Mouse (Mus musculus) left cerebral cortex, postnatal 4 days (tissue): Measurements from ENCODE around the gene Adam15. TPM values are rescaled to one million over a fixed set of nuclear protein-coding genes. Genes with fewer than 3 reads are reported as not detected.

Experiments
- DNase-seq: peaks from one replicate; pipeline ENCODE4 v3.0.0-alpha.2; 2022
- intact Hi-C: fragments of 180-260 bp; cut with DNase I; formaldehyde crosslinking; loops from one replicate; pipeline ENCODE4 v1.15.1; 2025
- total RNA-seq, 2 experiments: library from RNA; stranded (reverse); gene quantifications; 2 replicates each; pipeline ENCODE4 v1.2.3; 2021

Gene Adam15
- total RNA-seq, result 10 to 100 TPM; 84.1 to 91.0 TPM

DNA sequence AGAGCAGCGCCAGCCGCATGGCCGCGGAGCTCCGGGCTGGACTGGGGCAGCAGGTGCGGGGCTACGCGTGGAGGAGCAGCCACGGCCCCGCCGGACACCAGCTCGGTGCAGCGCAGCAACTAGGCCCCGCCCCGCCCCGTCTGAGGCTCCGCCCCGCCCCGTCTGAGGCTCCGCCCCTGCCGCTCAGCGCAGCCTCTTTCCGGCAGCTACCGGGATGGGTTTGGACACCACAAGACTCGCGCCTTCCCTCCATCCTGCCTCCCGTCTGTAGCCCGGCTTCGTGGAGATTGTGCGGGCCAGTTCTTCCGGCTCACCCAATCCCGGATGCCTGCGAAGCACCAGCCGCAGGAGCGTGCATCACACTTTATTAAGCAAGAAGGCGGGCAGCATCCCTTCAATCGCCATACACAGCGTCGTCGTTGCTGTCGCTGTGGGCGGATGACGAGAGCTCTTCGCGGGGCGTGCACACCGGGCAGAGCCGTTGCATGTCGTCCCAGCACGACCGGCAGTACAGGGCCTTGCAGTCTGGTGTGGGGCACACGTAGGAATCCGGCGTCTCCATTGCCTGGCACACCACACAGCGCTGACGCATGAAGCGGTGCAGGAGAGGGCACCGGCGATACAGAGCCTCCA, at the start of gene Adam15:
Gene Adam15 (minus strand): TSS at position 128 of the 633 bp plus-strand sequence.
- intact Hi-C loops, result no loop called here
- DNase-seq, result peak; percentile 90

GRCm38 (mm10) chr3:89396654-89397005, 46.8 kb upstream of the Adam15 start:
- DNase-seq, result no peak
- intact Hi-C loops, result no loop called here

GRCm38 (mm10) chr3:89395806-89396653, 46.2 kb upstream of the Adam15 start:
- peak; percentile 63 for DNase-seq
- intact Hi-C loops, result no loop called here

DNA sequence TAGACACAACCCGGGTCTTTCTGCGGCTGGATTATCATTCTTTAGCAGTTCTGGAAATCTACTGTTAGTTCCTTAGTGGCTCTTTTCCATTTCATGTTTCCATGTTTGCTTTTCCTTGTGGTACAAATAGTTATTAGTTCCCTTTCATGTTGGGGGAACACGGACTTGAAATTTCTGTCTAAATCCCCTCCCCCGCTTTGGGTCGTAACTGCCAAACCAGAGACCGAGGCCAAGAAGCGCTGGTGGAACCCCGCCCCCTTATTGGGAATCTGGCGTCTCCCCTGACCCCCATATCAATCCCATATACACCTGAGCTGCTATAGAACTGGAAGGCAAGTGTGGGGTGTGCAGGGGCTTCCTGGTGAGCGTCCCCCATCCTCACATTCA, 45.6 kb upstream of the Adam15 start:
- DNase-seq, result no peak
- intact Hi-C loops, result no loop called here

GRCm38 (mm10) chr3:89394894-89395256, 45.1 kb upstream of the Adam15 start:
- peak; percentile 90 for DNase-seq

DNA sequence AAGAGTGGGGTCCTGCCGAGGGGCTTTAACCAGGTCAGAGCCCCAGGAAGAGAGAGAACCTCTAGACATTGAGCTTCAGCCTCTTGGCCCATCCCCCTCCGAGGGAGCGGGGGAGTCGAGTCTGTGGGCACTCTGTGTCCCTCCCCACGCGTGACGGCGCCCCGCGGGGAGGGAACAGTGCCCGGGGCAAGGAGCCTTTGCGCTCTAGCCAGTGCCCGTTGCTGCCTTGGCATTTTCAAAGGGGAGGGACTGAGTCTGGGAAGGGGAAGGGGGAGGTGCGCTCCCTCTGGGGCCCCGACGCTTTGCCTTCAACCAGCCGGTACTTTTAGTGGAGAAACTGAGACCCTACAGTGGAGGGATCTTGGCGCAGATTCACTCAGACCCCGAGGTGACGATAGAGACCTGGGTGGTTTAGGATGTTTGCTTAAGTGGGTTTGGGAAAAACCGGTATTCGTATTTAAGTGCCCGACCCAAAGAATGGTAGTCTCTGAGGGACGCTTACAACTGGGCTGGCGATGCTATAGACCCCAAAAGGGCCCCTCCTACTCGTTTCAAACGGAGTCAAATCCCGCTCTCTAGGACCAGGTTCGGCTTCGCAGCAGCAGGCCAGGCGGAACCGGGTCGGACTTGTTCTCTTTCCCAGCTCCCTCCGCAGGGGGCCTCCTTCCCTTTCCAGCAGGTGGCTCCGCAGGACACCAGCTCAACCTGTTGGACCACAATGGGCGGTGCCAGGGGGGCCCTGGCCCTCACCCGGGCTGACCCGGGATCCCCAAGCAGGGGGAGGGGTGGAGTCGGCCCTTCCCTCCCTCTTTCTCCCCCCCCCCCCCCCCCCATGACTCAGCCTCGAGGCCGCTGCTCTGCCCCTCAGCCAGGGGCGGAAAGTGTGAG, 44.5 kb upstream of the Adam15 start, which contains the start of gene Zbtb7b:
Gene Zbtb7b (minus strand): TSS at position 771 of the 888 bp plus-strand sequence.
- DNase-seq, result peak; percentile 76
- intact Hi-C loops, result no loop called here

More at GRCm38 (mm10) chr3:89394894-89395256, 45.1 kb upstream of the Adam15 start:
- intact Hi-C loops, result no loop called here

DNA sequence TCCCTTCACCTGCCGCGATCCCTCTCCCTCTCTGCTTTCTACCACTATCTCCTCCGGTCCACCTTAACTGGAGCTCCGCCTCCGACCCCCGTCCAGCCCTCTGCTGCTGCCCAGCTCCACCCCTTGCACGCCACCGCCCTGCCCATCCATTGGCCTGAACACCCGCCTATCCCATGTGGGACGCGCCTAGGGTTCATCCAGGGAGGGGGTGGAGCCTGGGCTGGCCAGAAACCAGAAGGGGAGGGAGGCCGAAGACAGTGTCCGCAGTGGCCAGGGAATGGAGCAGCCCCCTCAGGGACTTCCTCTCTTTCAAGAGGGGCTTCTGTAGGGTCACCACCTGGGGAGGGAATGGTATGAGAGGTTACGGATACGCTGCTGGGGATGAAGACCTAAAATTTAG, 43.8 kb upstream of the Adam15 start:
- intact Hi-C loops, result no loop called here
- DNase-seq, result peak; percentile 99

DNA sequence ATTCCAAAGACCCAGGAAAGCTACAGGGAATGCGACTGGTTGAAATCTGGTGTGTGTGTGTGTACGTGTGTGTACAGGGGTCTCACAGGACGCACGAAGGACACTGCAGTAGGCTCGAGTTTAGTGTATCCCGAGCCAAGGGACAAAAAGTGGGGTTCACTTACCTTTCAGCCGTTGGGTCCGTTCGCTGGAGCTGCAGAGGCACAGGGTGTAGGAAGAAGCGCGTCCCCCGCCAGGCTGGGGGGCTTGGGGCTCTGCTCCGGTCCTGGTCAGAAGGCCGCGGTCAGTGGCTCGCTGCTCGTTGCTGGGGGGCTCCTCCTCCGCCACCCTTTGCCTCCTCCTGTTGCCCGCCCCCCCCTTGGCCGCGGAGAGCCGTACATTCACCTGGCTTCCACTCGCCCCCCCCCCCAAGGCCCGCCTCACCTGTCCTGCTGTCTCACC, 43.1 kb upstream of the Adam15 start:
- intact Hi-C loops, result no loop called here
- DNase-seq, result peak; percentile 21

DNA sequence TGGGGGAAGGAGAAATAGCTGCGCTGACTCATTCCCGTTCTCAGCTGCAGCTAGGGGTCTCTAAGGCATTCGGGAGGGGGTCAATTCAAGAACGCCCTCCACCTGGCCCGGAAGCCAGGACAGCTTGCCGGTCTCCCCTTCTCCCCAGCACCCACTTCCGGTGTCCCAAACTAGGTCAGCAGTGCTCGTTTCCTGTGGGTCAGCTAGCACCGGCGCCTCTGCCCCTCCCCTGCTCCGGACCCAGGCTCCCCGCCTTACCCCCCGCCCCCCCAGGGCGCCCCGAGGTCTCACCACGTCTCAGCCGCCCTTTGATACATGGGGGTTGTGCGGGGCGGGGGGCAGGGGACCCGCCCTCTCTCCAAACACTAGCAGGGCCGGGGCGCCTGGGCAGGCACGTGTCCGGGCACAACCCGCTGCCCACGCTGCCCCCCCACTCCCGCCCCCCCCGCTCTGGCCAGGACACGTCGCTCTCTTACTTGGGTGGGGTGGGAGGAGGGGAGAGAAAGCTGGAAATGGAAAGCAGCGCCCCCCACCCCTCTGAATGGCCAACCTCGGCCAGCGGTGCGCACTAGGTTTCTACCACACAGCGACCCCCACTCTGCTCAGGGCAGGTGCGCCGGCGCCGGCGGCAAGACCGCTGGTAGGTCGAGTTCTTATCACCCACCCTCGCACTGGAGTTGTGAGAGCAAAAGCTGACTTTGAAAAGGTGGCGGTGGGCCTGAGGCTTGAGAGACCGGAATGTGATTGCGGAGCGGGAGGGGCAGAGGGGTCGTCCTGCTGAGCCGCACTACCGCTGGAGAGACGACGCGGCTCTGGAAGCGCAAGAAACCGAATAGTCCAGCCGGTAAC, 42.1 kb upstream of the Adam15 start:
- intact Hi-C loops, result no loop called here
- DNase-seq, result peak; percentile 35

- intact Hi-C loops, result no loop called here
Observed at GRCm38 (mm10) chr3:89390699-89391662, 41.2 kb upstream of the Adam15 start.

DNA sequence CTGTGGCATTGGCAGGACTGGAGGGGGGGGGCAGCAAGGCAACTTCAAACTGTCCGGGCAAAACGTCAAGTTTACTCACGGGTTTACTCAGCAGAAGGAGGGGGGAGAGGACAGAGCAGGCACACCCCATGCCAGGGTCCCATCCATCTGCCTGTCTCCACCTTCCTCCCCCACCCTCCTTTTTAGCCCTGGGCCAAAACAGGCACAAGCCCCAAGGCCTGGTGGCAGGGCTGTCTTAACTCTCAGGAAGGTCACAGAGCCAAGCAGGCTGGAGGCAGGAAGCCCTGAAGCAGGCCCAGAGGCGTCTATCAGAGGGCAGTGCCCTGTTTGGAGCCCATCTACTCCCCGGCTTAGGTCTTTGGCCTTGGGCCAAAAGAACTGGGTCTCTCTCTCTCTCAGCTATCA, 40.3 kb upstream of the Adam15 start:
- DNase-seq, result peak; percentile 29
- intact Hi-C loops, result no loop called here

More at GRCm38 (mm10) chr3:89390699-89391662, 41.2 kb upstream of the Adam15 start:
- DNase-seq, result no peak

DNA sequence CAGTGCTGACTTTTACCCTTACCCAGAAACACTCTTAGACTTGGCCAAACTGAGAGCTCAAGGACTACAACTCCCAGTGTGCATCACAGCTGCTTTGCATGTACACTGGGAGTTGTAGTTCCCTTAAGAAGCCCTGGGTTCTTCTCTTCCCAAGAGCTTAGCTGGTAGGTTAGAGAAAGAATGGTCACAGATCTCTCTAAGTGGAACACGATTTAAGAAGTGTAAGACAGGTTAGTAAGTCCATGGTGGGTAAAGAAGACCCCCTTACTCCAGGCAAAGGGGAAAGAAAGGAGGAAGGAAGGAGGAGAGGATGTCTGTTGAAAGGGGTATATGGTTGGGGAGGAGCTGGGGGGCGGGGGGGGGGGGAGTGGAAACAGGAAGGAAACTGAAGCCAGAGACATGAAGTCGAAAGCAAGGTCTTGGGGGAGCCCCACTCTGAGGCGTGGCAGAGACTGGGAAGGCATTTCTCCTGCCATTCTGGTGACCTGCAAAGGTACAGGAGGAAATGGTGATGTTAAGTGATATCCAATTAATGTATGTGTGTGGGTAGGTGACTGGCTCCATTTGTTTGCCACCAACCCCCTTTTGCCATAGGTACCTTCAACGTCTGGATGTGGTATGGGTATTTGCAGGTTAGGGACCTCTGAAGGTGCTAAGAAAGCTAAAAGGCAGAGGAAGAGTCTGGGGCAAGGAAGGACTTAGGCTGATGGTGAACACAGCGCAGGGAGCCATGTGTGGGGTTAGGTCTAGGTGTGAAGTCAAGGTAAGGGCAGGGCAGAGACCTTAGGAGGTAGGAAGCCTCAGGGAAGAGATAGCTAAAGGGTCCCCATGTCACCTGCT, 39.3 kb upstream of the Adam15 start:
- no peak for DNase-seq
- intact Hi-C loops, result no loop called here

DNA sequence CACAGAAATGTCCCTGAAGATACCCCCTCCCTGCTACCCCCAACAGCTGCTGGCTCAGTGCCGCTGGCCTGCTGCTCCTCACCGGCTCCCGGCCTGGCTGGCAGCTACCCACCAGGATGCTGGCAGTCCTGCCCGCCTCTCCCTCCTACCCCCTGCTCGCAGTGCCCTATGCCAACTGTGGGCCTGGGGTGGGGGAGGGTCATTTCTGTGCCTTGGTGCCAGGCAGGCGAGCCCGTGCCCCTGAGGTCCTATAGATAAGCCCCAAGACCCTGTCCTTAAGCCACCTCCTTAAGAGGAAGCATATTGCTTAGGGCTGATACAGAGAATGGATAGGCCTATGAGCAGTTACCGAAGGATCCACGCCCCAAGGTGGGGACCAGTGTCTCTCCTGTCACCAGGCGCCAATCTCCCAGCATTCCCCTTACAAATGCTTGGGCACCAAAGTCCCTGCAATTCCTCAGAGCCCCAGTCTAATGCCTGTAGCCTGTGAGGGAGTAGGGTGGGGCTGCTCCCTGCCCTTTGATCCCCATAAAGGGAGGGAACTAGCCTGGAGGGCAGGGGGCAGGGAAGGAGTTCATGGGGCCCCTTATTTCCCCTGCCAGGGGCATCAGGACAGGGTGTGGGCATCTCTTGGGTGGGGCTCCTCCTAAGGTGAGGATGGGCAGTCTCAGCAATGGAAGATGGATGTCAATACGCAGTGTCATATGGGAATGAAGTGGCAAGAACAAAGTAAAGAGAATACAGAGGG, 38.5 kb upstream of the Adam15 start:
- intact Hi-C loops, result no loop called here
- peak; percentile 66 for DNase-seq

DNA sequence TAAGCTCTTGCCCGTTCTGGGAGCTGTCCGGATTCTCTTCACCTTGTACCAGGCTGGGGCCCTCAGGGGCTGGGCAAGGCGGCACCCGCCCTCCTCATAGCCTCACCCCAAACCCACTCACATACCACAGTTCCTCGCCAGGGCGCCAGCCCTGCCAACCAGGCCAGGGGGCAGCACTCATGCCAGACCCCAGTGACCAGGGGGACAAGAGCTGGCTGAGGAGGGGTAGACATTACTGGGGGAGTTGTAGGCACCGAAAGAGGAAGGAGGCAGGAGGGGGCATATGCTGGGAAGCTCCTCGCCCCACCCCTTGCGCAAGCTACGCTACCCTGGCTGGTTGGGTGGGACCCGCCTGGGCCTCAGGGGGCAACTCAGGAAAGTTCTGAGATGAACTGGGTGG, 37.8 kb upstream of the Adam15 start:
- intact Hi-C loops, result no loop called here
- no peak for DNase-seq

- no peak for DNase-seq
- intact Hi-C loops, result no loop called here
Observed at GRCm38 (mm10) chr3:89386438-89387420, 36.9 kb upstream of the Adam15 start.

GRCm38 (mm10) chr3:89385451-89385850, 35.7 kb upstream of the Adam15 start:
- DNase-seq, result no peak
- intact Hi-C loops, result no loop called here
